Mouse (Mus musculus) cortical plate, adult 2 months (tissue): ENCODE measurements around the gene Hacd1.

Experiments
- CTCF ChIP-seq: fragments of 200-500 bp; IDR thresholded peaks from 2 replicates; pipeline ENCODE4 v1.5.1; 2011; ENCODE audit warnings: mild to moderate bottlenecking, control low read depth, low read length; ENCODE audit not compliant: insufficient read depth; ENCODE audit errors: extremely low read depth
- POLR2A ChIP-seq: fragments of 200-500 bp; IDR thresholded peaks from 2 replicates; pipeline ENCODE4 v1.6.1; 2011; ENCODE audit warnings: mild to moderate bottlenecking, low read length, control low read depth; ENCODE audit not compliant: insufficient read depth; ENCODE audit errors: extremely low read depth

- TF ChIP-seq CTCF, result no peak
- no peak for TF ChIP-seq POLR2A
Observed at GRCm38 (mm10) chr2:14100533-14100932, 44.6 kb upstream of the Hacd1 start.
